Mouse (Mus musculus): ENCODE data around the gene Pkd1l2. TPM values are rescaled to one million over a fixed set of nuclear protein-coding genes. Genes with fewer than 3 reads are reported as not detected.

Pkd1l2 gene
- polyA plus RNA-seq (2014; fragmentation: Nextera tagmentation; extraction: Ambion mirVana), result not detected in 2 replicates

GRCm38 (mm10) chr8:117082399-117082872 lies at the start of gene Pkd1l2:
TSS of gene Pkd1l2 (minus strand) at chr8:117082449.
- no peak within 1 kb of the TSS for H3K27ac ChIP-seq (ENCODE audit: low read depth)
- ATAC-seq (replicated peaks; ENCODE audit: low FRiP score, low TSS enrichment, low read depth) (no peak), DNase-seq (ENCODE audit: low spot score) (no peak)
- no peaks in the 10 kb centered on the region for H3K27me3 ChIP-seq (replicated peaks; ENCODE audit: control insufficient read depth, insufficient read depth, low read length)
- H3K4me3 ChIP-seq (ENCODE audit: low read depth, low read length), result no peak within 1 kb of the TSS
- H3K9me3 ChIP-seq (ENCODE audit: control insufficient read depth, low read length), result no peaks in the 10 kb centered on the region
- H3K9ac ChIP-seq (ENCODE audit: low read length), result no peak within 1 kb of the TSS
- WGBS, result 74% methylated on average over 8 of the region's 8 CpGs
- H3K4me1 ChIP-seq (replicated peaks; ENCODE audit: control insufficient read depth, insufficient read depth, low read length), result 0 out of 2 replicates have a peak, but pooled peaks cover 5% of the 10 kb centered on the region
- H3K4me2 ChIP-seq (ENCODE audit: low read length), result no peak within 1 kb of the TSS
- no peaks in the 10 kb centered on the region for H3K36me3 ChIP-seq (ENCODE audit: control insufficient read depth, insufficient read depth, low read length)

- H3K4me3 ChIP-seq (ENCODE audit: low read depth, low read length), result no peak overlapping the region
- DNase-seq (ENCODE audit: low spot score) (no peak), ATAC-seq (replicated peaks; ENCODE audit: low FRiP score, low TSS enrichment, low read depth) (no peak)
- no peak overlapping the region for H3K9ac ChIP-seq (ENCODE audit: low read length)
- no peak overlapping the region for H3K4me2 ChIP-seq (ENCODE audit: low read length)
- no peaks in the 10 kb centered on the region for H3K36me3 ChIP-seq (ENCODE audit: control insufficient read depth, insufficient read depth, low read length)
- WGBS, result 87% methylated on average over 8 of the region's 8 CpGs
- no peaks in the 10 kb centered on the region for H3K9me3 ChIP-seq (ENCODE audit: control insufficient read depth, low read length)
- H3K4me1 ChIP-seq (replicated peaks; ENCODE audit: control insufficient read depth, insufficient read depth, low read length), result no peaks in the 10 kb centered on the region
- no peak overlapping the region for H3K27ac ChIP-seq (ENCODE audit: low read depth)
- H3K27me3 ChIP-seq (replicated peaks; ENCODE audit: control insufficient read depth, insufficient read depth, low read length), result no peaks in the 10 kb centered on the region
Observed at GRCm38 (mm10) chr8:117127063-117127462, 44.8 kb upstream of the Pkd1l2 start.

GRCm38 (mm10) chr8:117126411-117126810 lies 44.2 kb upstream of the Pkd1l2 start:
- H3K9me3 ChIP-seq (ENCODE audit: control insufficient read depth, low read length), result no peaks in the 10 kb centered on the region
- ATAC-seq (replicated peaks; ENCODE audit: low FRiP score, low TSS enrichment, low read depth) (no peak), DNase-seq (ENCODE audit: low spot score) (no peak)
- no peak overlapping the region for H3K9ac ChIP-seq (ENCODE audit: low read length)
- no peak overlapping the region for H3K4me2 ChIP-seq (ENCODE audit: low read length)
- 93% methylated on average over 3 of the region's 3 CpGs for WGBS
- H3K27ac ChIP-seq (ENCODE audit: low read depth), result no peak overlapping the region
- H3K4me1 ChIP-seq (replicated peaks; ENCODE audit: control insufficient read depth, insufficient read depth, low read length), result no peaks in the 10 kb centered on the region
- H3K36me3 ChIP-seq (ENCODE audit: control insufficient read depth, insufficient read depth, low read length), result no peaks in the 10 kb centered on the region
- no peak overlapping the region for H3K4me3 ChIP-seq (ENCODE audit: low read depth, low read length)
- no peaks in the 10 kb centered on the region for H3K27me3 ChIP-seq (replicated peaks; ENCODE audit: control insufficient read depth, insufficient read depth, low read length)

GRCm38 (mm10) chr8:117125854-117126253 lies 43.6 kb upstream of the Pkd1l2 start:
- no peaks in the 10 kb centered on the region for H3K4me1 ChIP-seq (replicated peaks; ENCODE audit: control insufficient read depth, insufficient read depth, low read length)
- H3K36me3 ChIP-seq (ENCODE audit: control insufficient read depth, insufficient read depth, low read length), result no peaks in the 10 kb centered on the region
- H3K4me2 ChIP-seq (ENCODE audit: low read length), result no peak overlapping the region
- no peaks in the 10 kb centered on the region for H3K27me3 ChIP-seq (replicated peaks; ENCODE audit: control insufficient read depth, insufficient read depth, low read length)
- H3K27ac ChIP-seq (ENCODE audit: low read depth), result no peak overlapping the region
- WGBS, result 93% methylated on average over 3 of the region's 3 CpGs
- no peak for ATAC-seq (replicated peaks; ENCODE audit: low FRiP score, low TSS enrichment, low read depth)
- no peaks in the 10 kb centered on the region for H3K9me3 ChIP-seq (ENCODE audit: control insufficient read depth, low read length)
- no peak overlapping the region for H3K4me3 ChIP-seq (ENCODE audit: low read depth, low read length)
- no peak overlapping the region for H3K9ac ChIP-seq (ENCODE audit: low read length)
- no peak for DNase-seq (ENCODE audit: low spot score)

- peak; percentile 82 for ATAC-seq (replicated peaks; ENCODE audit: low FRiP score, low TSS enrichment, low read depth)
- H3K27ac ChIP-seq (ENCODE audit: low read depth), result no peak overlapping the region; the same call in 1 of the 2 replicates
- no peak overlapping the region for H3K4me2 ChIP-seq (ENCODE audit: low read length)
- no peaks in the 10 kb centered on the region for H3K4me1 ChIP-seq (replicated peaks; ENCODE audit: control insufficient read depth, insufficient read depth, low read length)
- no peak overlapping the region for H3K4me3 ChIP-seq (ENCODE audit: low read depth, low read length)
- WGBS, result 66% methylated on average over 13 of the region's 13 CpGs
- no peak for DNase-seq (ENCODE audit: low spot score)
- H3K9me3 ChIP-seq (ENCODE audit: control insufficient read depth, low read length), result no peaks in the 10 kb centered on the region
- H3K9ac ChIP-seq (ENCODE audit: low read length), result no peak overlapping the region
- H3K27me3 ChIP-seq (replicated peaks; ENCODE audit: control insufficient read depth, insufficient read depth, low read length), result no peaks in the 10 kb centered on the region
- H3K36me3 ChIP-seq (ENCODE audit: control insufficient read depth, insufficient read depth, low read length), result no peaks in the 10 kb centered on the region
Observed at GRCm38 (mm10) chr8:117123850-117124633, 41.8 kb upstream of the Pkd1l2 start.

GRCm38 (mm10) chr8:117121277-117121676 lies 39.0 kb upstream of the Pkd1l2 start:
- H3K36me3 ChIP-seq (ENCODE audit: control insufficient read depth, insufficient read depth, low read length), result no peaks in the 10 kb centered on the region
- no peak overlapping the region for H3K4me2 ChIP-seq (ENCODE audit: low read length)
- H3K9me3 ChIP-seq (ENCODE audit: control insufficient read depth, low read length), result no peaks in the 10 kb centered on the region
- no peaks in the 10 kb centered on the region for H3K4me1 ChIP-seq (replicated peaks; ENCODE audit: control insufficient read depth, insufficient read depth, low read length)
- H3K9ac ChIP-seq (ENCODE audit: low read length), result no peak overlapping the region
- ATAC-seq (replicated peaks; ENCODE audit: low FRiP score, low TSS enrichment, low read depth) (no peak; the same call in 1 of the 2 replicates), DNase-seq (ENCODE audit: low spot score) (no peak)
- H3K27me3 ChIP-seq (replicated peaks; ENCODE audit: control insufficient read depth, insufficient read depth, low read length), result no peaks in the 10 kb centered on the region
- H3K27ac ChIP-seq (ENCODE audit: low read depth), result no peak overlapping the region
- no peak overlapping the region for H3K4me3 ChIP-seq (ENCODE audit: low read depth, low read length)
- WGBS, result 50% methylated on average over 8 of the region's 8 CpGs

GRCm38 (mm10) chr8:117118409-117118808 lies 36.2 kb upstream of the Pkd1l2 start:
- Histone ChIP-seq H3K4me2 (ENCODE audit: low read length) (no peak overlapping the region), H3K9ac (ENCODE audit: low read length) (no peak overlapping the region), H3K27me3 (replicated peaks; ENCODE audit: control insufficient read depth, insufficient read depth, low read length) (no peaks in the 10 kb centered on the region), H3K27ac (ENCODE audit: low read depth) (no peak overlapping the region), H3K4me1 (replicated peaks; ENCODE audit: control insufficient read depth, insufficient read depth, low read length) (0 out of 2 replicates have a peak, but pooled peaks cover 7% of the 10 kb centered on the region), H3K4me3 (ENCODE audit: low read depth, low read length) (no peak overlapping the region), H3K9me3 (ENCODE audit: control insufficient read depth, low read length) (no peaks in the 10 kb centered on the region), H3K36me3 (ENCODE audit: control insufficient read depth, insufficient read depth, low read length) (no peaks in the 10 kb centered on the region)
- ATAC-seq (replicated peaks; ENCODE audit: low FRiP score, low TSS enrichment, low read depth), result no peak
- DNase-seq (ENCODE audit: low spot score), result no peak
- WGBS, result 87% methylated on average over 9 of the region's 9 CpGs

GRCm38 (mm10) chr8:117116534-117116933 lies 34.3 kb upstream of the Pkd1l2 start:
- ATAC-seq (replicated peaks; ENCODE audit: low FRiP score, low TSS enrichment, low read depth), result peak; percentile 32; the same call in 1 of the 2 replicates

More at GRCm38 (mm10) chr8:117116534-117116933, 34.3 kb upstream of the Pkd1l2 start:
- 61% methylated on average over 7 of the region's 7 CpGs for WGBS
- no peaks in the 10 kb centered on the region for H3K36me3 ChIP-seq (ENCODE audit: control insufficient read depth, insufficient read depth, low read length)
- H3K27ac ChIP-seq (ENCODE audit: low read depth), result peak overlapping the region; percentile 72
- H3K4me3 ChIP-seq (ENCODE audit: low read depth, low read length), result no peak overlapping the region
- H3K9me3 ChIP-seq (ENCODE audit: control insufficient read depth, low read length), result no peaks in the 10 kb centered on the region
- no peak for DNase-seq (ENCODE audit: low spot score)
- H3K4me1 ChIP-seq (replicated peaks; ENCODE audit: control insufficient read depth, insufficient read depth, low read length), result 0 out of 2 replicates have a peak, but pooled peaks cover 7% of the 10 kb centered on the region
- H3K4me2 ChIP-seq (ENCODE audit: low read length), result peak overlapping the region; percentile 6; the same call in 1 of the 2 replicates
- no peaks in the 10 kb centered on the region for H3K27me3 ChIP-seq (replicated peaks; ENCODE audit: control insufficient read depth, insufficient read depth, low read length)
- no peak overlapping the region for H3K9ac ChIP-seq (ENCODE audit: low read length)

Data from intestine, embryonic 14.5 days (tissue).